12 mouse cellular contexts compared by ENCODE assay signal in genomic region chr7:82863341-82863740, GRCm38 (mm10). TPM values are rescaled to one million over a fixed set of nuclear protein-coding genes. Genes with fewer than 3 reads are reported as not detected.
DNase-seq lines count a peak whose midpoint lies in the region; ATAC-seq and TF ChIP-seq lines count a peak whose summit lies in the region.
"Had no signal": no experiment of that assay in that cellular context is flagged by ENCODE, and none has a peak within 500 bp of the region (broad histone marks: within the 10 kb centered on the region; RNA-seq: fewer than 3 reads in every experiment).

No protein-coding gene starts in this region.

- no peak for ATAC-seq in embryonic facial prominence, embryonic 13.5 days (ENCODE audit: insufficient number of reproducible peaks, insufficient read depth, low FRiP score, low TSS enrichment, low read depth)
- ATAC-seq in midbrain, embryonic 12.5 days (ENCODE audit: low FRiP score, low read depth), result no peak
- ATAC-seq in lung, postnatal 0 days, result no peak
- ATAC-seq in granulocyte monocyte progenitor cell, adult 5-6 weeks (replicated peaks; ENCODE audit: poor library complexity, severe bottlenecking), result no peak

- no peak overlapping the region for H3K4me3 ChIP-seq in embryonic facial prominence, embryonic 13.5 days
- H3K4me3 ChIP-seq in hindbrain, embryonic 10.5 days, result no peak overlapping the region
- H3K4me3 ChIP-seq in midbrain, embryonic 12.5 days, result no peak overlapping the region
- no peak overlapping the region for H3K4me3 ChIP-seq in lung, postnatal 0 days (ENCODE audit: low read depth, low read length)

- no peak for TF ChIP-seq POLR2A in brain, embryonic 14.5 days (IDR thresholded peaks at IDR 0.05; ENCODE audit: borderline replicate concordance, extremely low read depth, insufficient read depth, insufficient read length, poor library complexity, severe bottlenecking)

- 23% methylated on average over 6 of the region's 6 CpGs for WGBS in embryonic facial prominence, embryonic 13.5 days
- WGBS in hindbrain, embryonic 10.5 days, result 63% methylated on average over 6 of the region's 6 CpGs
- WGBS in midbrain, embryonic 12.5 days, result 29% methylated on average over 6 of the region's 6 CpGs
- 70% methylated on average over 6 of the region's 6 CpGs for WGBS in lung, postnatal 0 days

- H3K4me1 ChIP-seq in embryonic facial prominence, embryonic 13.5 days, result peaks cover 19% of the 10 kb centered on the region
- H3K4me1 ChIP-seq in hindbrain, embryonic 10.5 days (replicated peaks), result peaks cover 24% of the 10 kb centered on the region
- peaks cover 20% of the 10 kb centered on the region for H3K4me1 ChIP-seq in midbrain, embryonic 12.5 days
- H3K4me1 ChIP-seq in lung, postnatal 0 days (ENCODE audit: insufficient read depth, low read depth, low read length), result peaks cover under 1% of the 10 kb centered on the region; the same call in 1 of the 2 replicates

- no peak for TF ChIP-seq EP300 in lung, postnatal 0 days (IDR thresholded peaks at IDR 0.05)

- no peak overlapping the region for H3K4me2 ChIP-seq in embryonic facial prominence, embryonic 13.5 days
- H3K4me2 ChIP-seq in midbrain, embryonic 12.5 days (replicated peaks), result no peak overlapping the region
- H3K4me2 ChIP-seq in lung, postnatal 0 days (replicated peaks; ENCODE audit: low read depth, low read length), result no peak overlapping the region

- H3K27ac ChIP-seq in embryonic facial prominence, embryonic 13.5 days, result peak overlapping the region; percentile 78
- peak overlapping the region; percentile 74 for H3K27ac ChIP-seq in hindbrain, embryonic 10.5 days
- H3K27ac ChIP-seq in midbrain, embryonic 12.5 days (replicated peaks), result peak overlapping the region; percentile 67
- H3K27ac ChIP-seq in lung, postnatal 0 days (ENCODE audit: low read length), result no peak overlapping the region
- H3K27ac ChIP-seq: kidney, postnatal 0 days had no signal

- H3K36me3 ChIP-seq in embryonic facial prominence, embryonic 13.5 days, result no peaks in the 10 kb centered on the region
- H3K36me3 ChIP-seq in hindbrain, embryonic 10.5 days, result no peaks in the 10 kb centered on the region
- H3K36me3 ChIP-seq in midbrain, embryonic 12.5 days, result no peaks in the 10 kb centered on the region
- no peaks in the 10 kb centered on the region for H3K36me3 ChIP-seq in lung, postnatal 0 days (ENCODE audit: insufficient read depth, low read length)

- no peak overlapping the region for H3K9ac ChIP-seq in embryonic facial prominence, embryonic 13.5 days
- peak overlapping the region; percentile 4; the same call in 1 of the 2 replicates for H3K9ac ChIP-seq in midbrain, embryonic 12.5 days (replicated peaks)
- H3K9ac ChIP-seq in lung, postnatal 0 days (replicated peaks; ENCODE audit: low read depth), result no peak overlapping the region

- TF ChIP-seq CTCF in brain, embryonic 14.5 days (IDR thresholded peaks at IDR 0.05; ENCODE audit: borderline replicate concordance, extremely low read depth, insufficient read depth, insufficient read length), result no peak
- TF ChIP-seq CTCF in lung, postnatal 0 days (IDR thresholded peaks at IDR 0.05), result no peak

- DNase-seq in brain, embryonic 14.5 days (ENCODE audit: low read depth), result peak; percentile 53
- DNase-seq in hindbrain, embryonic 10.5 days (ENCODE audit: low spot score), result peak; percentile 12
- no peak for DNase-seq in lung, postnatal 0 days (ENCODE audit: low spot score)
- DNase-seq in cerebellum, adult 11-12 months, result no peak
- DNase-seq: cerebellum, adult 2 months; liver; lung, postnatal 14 days; thymus, postnatal 4 days had no signal

- H3K9me3 ChIP-seq in embryonic facial prominence, embryonic 13.5 days, result no peaks in the 10 kb centered on the region
- no peaks in the 10 kb centered on the region for H3K9me3 ChIP-seq in hindbrain, embryonic 10.5 days
- H3K9me3 ChIP-seq in midbrain, embryonic 12.5 days, result no peaks in the 10 kb centered on the region
- no peaks in the 10 kb centered on the region for H3K9me3 ChIP-seq in lung, postnatal 0 days (ENCODE audit: low read length)

- H3K27me3 ChIP-seq in embryonic facial prominence, embryonic 13.5 days, result no peaks in the 10 kb centered on the region
- no peaks in the 10 kb centered on the region for H3K27me3 ChIP-seq in hindbrain, embryonic 10.5 days (ENCODE audit: insufficient read depth, poor library complexity, severe bottlenecking)
- H3K27me3 ChIP-seq in midbrain, embryonic 12.5 days, result no peaks in the 10 kb centered on the region
- H3K27me3 ChIP-seq in lung, postnatal 0 days (replicated peaks; ENCODE audit: insufficient read depth, low read length), result no peaks in the 10 kb centered on the region

RNA-seq across cellular contexts. Expression of gene Mex3b, which starts 3.8 kb away (rescaled TPM):
- 154 and 207 TPM in 2 replicates for polyA plus RNA-seq in brain, embryonic 14.5 days (2012; rRNA removed)
- 35.9 and 37.1 TPM in 2 replicates for polyA plus RNA-seq in embryonic facial prominence, embryonic 13.5 days (2015; fragmentation: Nextera tagmentation; extraction: Ambion mirVana)
- polyA plus RNA-seq in hindbrain, embryonic 10.5 days (2016; fragmentation: Nextera tagmentation; extraction: Ambion mirVana), result 24.9 and 27.7 TPM in 2 replicates
- polyA plus RNA-seq in midbrain, embryonic 12.5 days (2016; fragmentation: Nextera tagmentation; extraction: Ambion mirVana), result 43.3 and 47.2 TPM in 2 replicates
- 6.5 and 7.7 TPM in 2 replicates for polyA plus RNA-seq in lung, postnatal 0 days (2015; fragmentation: Nextera tagmentation; extraction: Ambion mirVana)
- total RNA-seq in granulocyte monocyte progenitor cell, adult 5-6 weeks (2014; fragmentation: Nextera tagmentation), result 2.0 and 2.4 TPM in 2 replicates
- 4.2 TPM in 2 replicates for total RNA-seq in granulocyte monocyte progenitor cell, adult 5-6 weeks (2017)

Comparison
In these comparisons a context has a peak if more than half of its experiments do, and no peak if none do; other contexts are left out.
1. DNase-seq: peak in brain, embryonic 14.5 days (single experiment) and hindbrain, embryonic 10.5 days (single experiment); none in lung, postnatal 0 days (single experiment) and cerebellum, adult 11-12 months (single experiment).